Mouse (Mus musculus) forebrain, embryonic 11.5 days (tissue): Measurements from ENCODE around the gene Prkra. TPM values are rescaled to one million over a fixed set of nuclear protein-coding genes. Genes with fewer than 3 reads are reported as not detected.

Source experiments
- ATAC-seq: fragments of 200-750 bp; cut with Nextera tagmentation; replicated peaks from 2 replicates; pipeline ENCODE4 v1.8.0; 2017; ENCODE audit warnings: moderate TSS enrichment; ENCODE audit not compliant: low FRiP score
- DNase-seq: peaks from one replicate; pipeline ENCODE4 v3.0.0-alpha.2; 2017; ENCODE audit warnings: low spot score
- H3K27ac ChIP-seq: fragments of 300-500 bp; sonication (generic); 2 replicates; pipeline ENCODE4 v1.5.1; 2014; ENCODE audit warnings: low read depth, low read length
- H3K27me3 ChIP-seq: fragments of 300-500 bp; sonication (generic); 2 replicates; pipeline ENCODE4 v1.6.1; 2014; ENCODE audit warnings: mild to moderate bottlenecking, low read length, mixed read lengths; ENCODE audit not compliant: control insufficient read depth, insufficient read depth
- H3K36me3 ChIP-seq: fragments of 300-500 bp; sonication (generic); 2 replicates; pipeline ENCODE4 v1.6.1; 2014; ENCODE audit warnings: mild to moderate bottlenecking, low read length, moderate library complexity, mixed read lengths; ENCODE audit not compliant: control insufficient read depth, insufficient read depth
- H3K4me1 ChIP-seq: fragments of 300-500 bp; sonication (generic); replicated peaks from 2 replicates; pipeline ENCODE4 v1.6.1; 2014; ENCODE audit warnings: low read length, mixed read lengths; ENCODE audit not compliant: control insufficient read depth, insufficient read depth
- H3K4me2 ChIP-seq: fragments of 300-500 bp; sonication (generic); 2 replicates; pipeline ENCODE4 v1.6.1; 2014; ENCODE audit warnings: low read depth, mild to moderate bottlenecking, low read length, moderate library complexity, mixed read lengths; ENCODE audit not compliant: severe bottlenecking
- H3K4me3 ChIP-seq: fragments of 300-500 bp; sonication (generic); 2 replicates; pipeline ENCODE4 v1.5.1; 2014; ENCODE audit warnings: low read depth, low read length
- H3K9ac ChIP-seq: fragments of 300-500 bp; sonication (generic); 2 replicates; pipeline ENCODE4 v1.6.1; 2014; ENCODE audit warnings: low read length
- H3K9me3 ChIP-seq: fragments of 300-500 bp; sonication (generic); 2 replicates; pipeline ENCODE4 v1.6.1; 2016; ENCODE audit warnings: low read length, mixed read lengths; ENCODE audit not compliant: control insufficient read depth
- WGBS: fragments of 180-500 bp; shearing (Covaris S2); extraction: QIAGEN DNeasy Blood & Tissue Kit; methylation state at CpG from one replicate; pipeline ENCODE4 v1.1.7; 2014; 5-methylcytosine and 5-hydroxymethylcytosine counted together
- polyA plus RNA-seq: library from polyadenylated mRNA; unstranded; fragments of >200 nt; fragmentation: Nextera tagmentation; extraction: Ambion mirVana; gene quantifications from 2 replicates; pipeline ENCODE4 v1.2.1, GENCODE M21; 2014

Gene Prkra
- polyA plus RNA-seq, 1 experiment from 2014 or later = 98.3 TPM

DNA sequence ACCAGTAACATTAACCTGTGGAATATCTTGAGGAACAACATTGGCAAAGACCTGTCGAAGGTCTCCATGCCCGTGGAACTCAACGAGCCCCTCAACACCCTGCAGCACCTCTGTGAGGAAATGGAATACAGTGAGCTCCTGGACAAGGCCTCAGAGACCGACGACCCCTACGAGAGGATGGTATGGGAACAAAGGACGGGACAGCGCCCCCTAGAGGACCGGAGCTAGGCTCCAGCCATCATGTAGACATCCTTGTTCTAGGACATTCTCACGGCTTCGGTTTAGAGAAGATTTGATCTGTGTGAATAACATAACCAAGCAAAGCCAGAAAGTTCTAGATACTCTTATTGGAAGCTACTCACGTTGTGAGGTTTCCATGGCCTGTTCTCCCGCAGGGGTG lies 62.7 kb downstream of the Prkra start:
- 92% methylated on average over 13 of the region's 13 CpGs for WGBS

More for the DNA sequence above, 62.7 kb downstream of the Prkra start:
- Histone ChIP-seq H3K9me3 (no peaks in the 10 kb centered on the region), H3K4me3 (no peak overlapping the region), H3K27ac (no peak overlapping the region), H3K4me1 (no peaks in the 10 kb centered on the region), H3K27me3 (no peaks in the 10 kb centered on the region), H3K9ac (no peak overlapping the region), H3K4me2 (no peak overlapping the region), H3K36me3 (no peaks in the 10 kb centered on the region)
- no peak for ATAC-seq
- no peak for DNase-seq

Other genes starting within 250 kb of the Prkra start
- gene Osbpl6, start 241.5 kb downstream of the Prkra start, polyA plus RNA-seq = 10.5 and 13.8 TPM in 2 replicates
- gene Pjvk, start 461 bp upstream of the Prkra start, polyA plus RNA-seq = 1.0 and 1.1 TPM in 2 replicates
- 13.2 and 14.3 TPM in 2 replicates for gene Fkbp7, start 25.1 kb upstream of the Prkra start, polyA plus RNA-seq
- 14.5 and 15.3 TPM in 2 replicates for gene Plekha3, start 27.3 kb upstream of the Prkra start, polyA plus RNA-seq